In the genomic region with DNA sequence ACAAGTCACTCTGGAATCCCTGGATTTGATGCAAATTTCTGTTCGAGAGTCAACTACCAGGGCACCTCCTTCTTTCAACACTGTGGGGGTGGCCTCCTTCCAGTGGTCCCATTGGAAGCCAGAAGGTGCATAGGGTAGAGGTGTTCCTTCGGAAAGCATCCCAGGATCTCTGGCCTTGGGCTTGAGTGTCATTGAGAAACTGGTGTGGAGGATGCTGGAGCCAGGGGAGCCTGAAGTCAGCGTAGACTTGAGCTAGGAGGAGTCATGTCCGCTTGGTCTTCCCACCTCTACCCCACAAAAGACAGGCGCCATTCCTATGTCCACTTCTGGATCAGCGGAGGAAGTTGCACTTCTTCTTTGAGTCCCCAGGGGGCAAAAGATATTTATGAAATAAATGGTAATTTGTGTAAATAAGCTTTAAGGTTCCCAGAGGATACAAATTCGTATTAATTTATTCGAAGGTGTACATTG, we compare ENCODE assay signal across 10 mouse cellular contexts. TPM values are rescaled to one million over a fixed set of nuclear protein-coding genes. Genes with fewer than 3 reads are reported as not detected.
DNase-seq lines count a peak whose midpoint lies in the region; ATAC-seq and TF ChIP-seq lines count a peak whose summit lies in the region.
"Had no signal": no experiment of that assay in that cellular context is flagged by ENCODE, and none has a peak within 500 bp of the region (broad histone marks: within the 10 kb centered on the region; RNA-seq: fewer than 3 reads in every experiment).

No protein-coding gene starts in this region.

- no peaks in the 10 kb centered on the region for H3K36me3 ChIP-seq in heart, adult 2 months (ENCODE audit: control insufficient read depth, insufficient read depth, low read length)
- no peaks in the 10 kb centered on the region for H3K36me3 ChIP-seq in heart, postnatal 0 days (replicated peaks; ENCODE audit: control insufficient read depth, insufficient read depth, low read length)

- no peak for DNase-seq in heart, adult 2 months
- DNase-seq in heart, adult 9 months (ENCODE audit: low spot score in 2 of 2): no peak
- DNase-seq in Muller cell, postnatal 12 days (ENCODE audit: inconsistent ontology term): peak; percentile 78
- peak; percentile 41 for DNase-seq in heart, postnatal 0 days (ENCODE audit: low spot score)
- peak; percentile 61 for DNase-seq in lung, postnatal 10 days
- DNase-seq in thymus, postnatal 4 days: no peak

- peak overlapping the region; percentile 66 for H3K4me2 ChIP-seq in heart, postnatal 0 days (ENCODE audit: low read depth, low read length)

- H3K27ac ChIP-seq in heart, adult 2 months: no peak overlapping the region; the same call in 1 of the 2 replicates
- H3K27ac ChIP-seq in heart, postnatal 0 days (ENCODE audit: low read depth): no peak overlapping the region

- TF ChIP-seq CTCF in heart, adult 2 months (IDR thresholded peaks at IDR 0.05): 0 out of 2 replicates have a peak, but pooled peaks have one; percentile 6
- 0 out of 2 replicates have a peak, but pooled peaks have one; percentile 7 for TF ChIP-seq CTCF in heart, postnatal 0 days (IDR thresholded peaks at IDR 0.05; ENCODE audit: low read depth)

- no peaks in the 10 kb centered on the region for H3K79me2 ChIP-seq in heart, adult 2 months (replicated peaks; ENCODE audit: control insufficient read depth, insufficient read depth, low read length)

- peaks cover 13% of the 10 kb centered on the region for H3K27me3 ChIP-seq in heart, adult 2 months (ENCODE audit: control insufficient read depth, insufficient read depth, low read length)
- H3K27me3 ChIP-seq in heart, postnatal 0 days (ENCODE audit: control insufficient read depth, insufficient read depth, low read length): peaks cover 79% of the 10 kb centered on the region

- intact Hi-C loops in heart, adult 2 months (cut with DNase I): loop anchor here (5.0 kb wide), 2 partner anchors 324 to 459 kb away; no protein-coding TSS in a partner anchor

- peaks cover 2% of the 10 kb centered on the region for H3K4me1 ChIP-seq in heart, adult 2 months (ENCODE audit: control insufficient read depth, insufficient read depth, low read length)
- peaks cover 12% of the 10 kb centered on the region; the same call in 1 of the 2 replicates for H3K4me1 ChIP-seq in heart, postnatal 0 days (ENCODE audit: control insufficient read depth, insufficient read depth)

- no peak overlapping the region for H3K9ac ChIP-seq in heart, adult 2 months (ENCODE audit: low read depth, low read length)
- H3K9ac ChIP-seq in heart, postnatal 0 days (replicated peaks; ENCODE audit: low read depth, low read length): no peak overlapping the region

- TF ChIP-seq POLR2A in heart, adult 2 months (IDR thresholded peaks at IDR 0.05; ENCODE audit: insufficient read depth, low read depth, low read length): no peak

- no peak for ATAC-seq in heart, postnatal 0 days (ENCODE audit: insufficient read depth, low read depth)
- no peak for ATAC-seq in erythroblast, adult 5-6 weeks (replicated peaks; ENCODE audit: low FRiP score, poor library complexity, severe bottlenecking)
- no peak for ATAC-seq in erythroid progenitor cell, adult 5-6 weeks (replicated peaks; ENCODE audit: low FRiP score, poor library complexity, severe bottlenecking)

- peak overlapping the region; percentile 44; the same call in 1 of the 2 replicates for H3K4me3 ChIP-seq in heart, adult 2 months
- H3K4me3 ChIP-seq in heart, postnatal 0 days (ENCODE audit: low read depth, low read length): peak overlapping the region; percentile 36; the same call in 1 of the 2 replicates
- H3K4me3 ChIP-seq: erythroblast, embryonic 14.5 days had no signal

- 49% methylated on average over 8 of the region's 8 CpGs for WGBS in heart, adult 2 months
- WGBS in heart, postnatal 0 days: 33% methylated on average over 8 of the region's 8 CpGs

- no peaks in the 10 kb centered on the region for H3K9me3 ChIP-seq in heart, postnatal 0 days (replicated peaks; ENCODE audit: control insufficient read depth, low read length)

- no peak for TF ChIP-seq EP300 in heart, adult 2 months (IDR thresholded peaks at IDR 0.05; ENCODE audit: insufficient read depth, low read depth, low read length)
- no peak for TF ChIP-seq EP300 in heart, postnatal 0 days (IDR thresholded peaks at IDR 0.05; ENCODE audit: low read depth)

RNA-seq across cellular contexts. Expression of a gene that starts 8.9 kb away (rescaled TPM):
- not detected for total RNA-seq in heart, adult 2 months (2021)
- polyA plus RNA-seq in heart, adult 2 months (2012; rRNA removed): not detected in 2 replicates
- not detected in 2 replicates for total RNA-seq in heart, postnatal 0 days (2014; rRNA removed; ENCODE audit: low replicate concordance)
- not detected in 2 replicates for polyA plus RNA-seq in heart, postnatal 0 days (2015; fragmentation: Nextera tagmentation; extraction: Ambion mirVana)
- not detected in 2 replicates for total RNA-seq in erythroblast, adult 5-6 weeks (2015; ENCODE audit: low replicate concordance)
- not detected in 2 replicates for total RNA-seq in erythroblast, adult 5-6 weeks (2017; ENCODE audit: low replicate concordance)
- not detected in 2 replicates for total RNA-seq in erythroid progenitor cell, adult 5-6 weeks (2015; ENCODE audit: low replicate concordance)
- total RNA-seq in erythroid progenitor cell, adult 5-6 weeks (2017; ENCODE audit: low replicate concordance): not detected in 2 replicates
- polyA plus RNA-seq: erythroblast, embryonic 14.5 days; spleen, adult 2 months had no signal

RNA-seq across cellular contexts. Expression of a gene that starts 8.9 kb away (rescaled TPM):
- total RNA-seq in heart, adult 2 months (2021): 1 to 10 TPM; 5.5 to 5.7 TPM
- polyA plus RNA-seq in heart, adult 2 months (2012; rRNA removed): 6.9 and 7.5 TPM in 2 replicates
- total RNA-seq in heart, postnatal 0 days (2014; rRNA removed; ENCODE audit: low replicate concordance): 8.5 and 12.0 TPM in 2 replicates
- 1.3 TPM in 2 replicates for polyA plus RNA-seq in heart, postnatal 0 days (2015; fragmentation: Nextera tagmentation; extraction: Ambion mirVana)
- 0.38 TPM in 1 of 2 replicates, not detected in the other for total RNA-seq in erythroblast, adult 5-6 weeks (2015; ENCODE audit: low replicate concordance)
- total RNA-seq in erythroblast, adult 5-6 weeks (2017; ENCODE audit: low replicate concordance): 0.42 and 0.85 TPM in 2 replicates
- 1.1 TPM in 1 of 2 replicates, not detected in the other for total RNA-seq in erythroid progenitor cell, adult 5-6 weeks (2015; ENCODE audit: low replicate concordance)
- total RNA-seq in erythroid progenitor cell, adult 5-6 weeks (2017; ENCODE audit: low replicate concordance): 1.4 TPM in 1 of 2 replicates, not detected in the other

RNA-seq across cellular contexts. Expression of a gene that starts 45.0 kb away (rescaled TPM):
- total RNA-seq in heart, adult 2 months (2021): not detected
- polyA plus RNA-seq in heart, adult 2 months (2012; rRNA removed): 0.09 and 0.55 TPM in 2 replicates
- not detected in 2 replicates for total RNA-seq in heart, postnatal 0 days (2014; rRNA removed; ENCODE audit: low replicate concordance)
- polyA plus RNA-seq in heart, postnatal 0 days (2015; fragmentation: Nextera tagmentation; extraction: Ambion mirVana): 0.05 and 0.07 TPM in 2 replicates
- not detected in 2 replicates for total RNA-seq in erythroblast, adult 5-6 weeks (2015; ENCODE audit: low replicate concordance)
- not detected in 2 replicates for total RNA-seq in erythroblast, adult 5-6 weeks (2017; ENCODE audit: low replicate concordance)
- not detected in 2 replicates for total RNA-seq in erythroid progenitor cell, adult 5-6 weeks (2015; ENCODE audit: low replicate concordance)
- total RNA-seq in erythroid progenitor cell, adult 5-6 weeks (2017; ENCODE audit: low replicate concordance): not detected in 2 replicates
- polyA plus RNA-seq: erythroblast, embryonic 14.5 days had no signal

Comparison
In these comparisons a context has a peak if more than half of its experiments do, and no peak if none do; other contexts are left out.
1. DNase-seq: peak in Muller cell, postnatal 12 days (single experiment), heart, postnatal 0 days (single experiment) and lung, postnatal 10 days (single experiment); none in heart, adult 2 months (0 of 2), heart, adult 9 months (0 of 2) and thymus, postnatal 4 days (single experiment).